Mouse (Mus musculus) forebrain, embryonic 14.5 days (tissue): ENCODE measurements around the gene Frg2f1. TPM values are rescaled to one million over a fixed set of nuclear protein-coding genes. Genes with fewer than 3 reads are reported as not detected.

ENCODE experiments used
- ATAC-seq: fragments of 200-750 bp; cut with Nextera tagmentation; 2 replicates; pipeline ENCODE4 v1.8.0; 2017; ENCODE audit warnings: mild to moderate bottlenecking, moderate library complexity
- DNase-seq: peaks from one replicate; pipeline ENCODE4 v3.0.0-alpha.2; 2015; ENCODE audit warnings: low spot score
- H3K27ac ChIP-seq: fragments of 300-500 bp; sonication (generic); 2 replicates; pipeline ENCODE4 v1.5.1; 2014; ENCODE audit warnings: low read depth, mild to moderate bottlenecking, control low read depth, low read length, moderate library complexity
- H3K27me3 ChIP-seq: fragments of 300-500 bp; sonication (generic); replicated peaks from 2 replicates; pipeline ENCODE4 v1.6.1; 2014; ENCODE audit warnings: low read length, control low read depth, mixed read lengths; ENCODE audit not compliant: control insufficient read depth, insufficient read depth
- H3K36me3 ChIP-seq: fragments of 300-500 bp; sonication (generic); 2 replicates; pipeline ENCODE4 v1.6.1; 2014; ENCODE audit warnings: low read length, control low read depth; ENCODE audit not compliant: control insufficient read depth, insufficient read depth
- H3K4me1 ChIP-seq: fragments of 300-500 bp; sonication (generic); 2 replicates; pipeline ENCODE4 v1.6.1; 2014; ENCODE audit warnings: antibody characterized with exemption, low read length, control low read depth; ENCODE audit not compliant: control insufficient read depth, insufficient read depth
- H3K4me2 ChIP-seq: fragments of 300-500 bp; sonication (generic); 2 replicates; pipeline ENCODE4 v1.6.1; 2014; ENCODE audit warnings: mild to moderate bottlenecking, control low read depth, low read length
- H3K4me3 ChIP-seq: fragments of 300-500 bp; sonication (generic); 2 replicates; pipeline ENCODE4 v1.5.1; 2014; ENCODE audit warnings: low read depth, low read length, control low read depth
- H3K9ac ChIP-seq: fragments of 300-500 bp; sonication (generic); 2 replicates; pipeline ENCODE4 v1.6.1; 2014; ENCODE audit warnings: mild to moderate bottlenecking, low read length, control low read depth, moderate library complexity
- H3K9me3 ChIP-seq: fragments of 300-500 bp; sonication (generic); replicated peaks from 2 replicates; pipeline ENCODE4 v1.6.1; 2016; ENCODE audit warnings: low read length, control low read depth, mixed read lengths; ENCODE audit not compliant: control insufficient read depth
- WGBS: fragments of 180-500 bp; shearing (Covaris S2); extraction: QIAGEN DNeasy Blood & Tissue Kit; methylation state at CpG from one replicate; pipeline ENCODE4 v1.1.7; 2014; 5-methylcytosine and 5-hydroxymethylcytosine counted together
- polyA plus RNA-seq: library from polyadenylated mRNA; unstranded; fragments of >200 nt; fragmentation: Nextera tagmentation; extraction: Ambion mirVana; gene quantifications from 2 replicates; pipeline ENCODE4 v1.2.1, GENCODE M21; 2014

The Frg2f1 gene
- polyA plus RNA-seq, 1 experiment from 2014 or later, result 4.2 TPM

DNA sequence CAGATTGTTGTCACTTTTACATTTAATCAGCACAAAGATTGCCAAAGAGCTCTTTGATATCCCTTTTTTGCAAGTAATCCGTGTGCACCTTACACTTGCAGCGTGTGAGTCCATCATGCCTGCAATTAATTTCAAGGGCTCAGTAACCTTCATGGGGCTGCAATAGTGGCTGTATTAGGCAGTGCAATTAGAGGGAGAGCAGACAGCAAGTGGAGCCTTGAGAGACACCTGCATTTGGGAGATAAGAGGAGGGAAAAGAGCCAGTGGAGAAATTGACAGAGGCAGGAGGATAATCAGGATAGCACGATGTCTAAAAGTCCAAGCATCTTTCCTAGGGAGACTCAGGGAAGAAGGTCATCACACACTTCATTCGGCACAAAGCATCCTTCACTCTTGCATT is 15.8 kb downstream of the Frg2f1 start:
- Histone ChIP-seq H3K27me3 (no peaks in the 10 kb centered on the region), H3K4me2 (no peak overlapping the region), H3K9ac (no peak overlapping the region), H3K9me3 (no peaks in the 10 kb centered on the region), H3K4me3 (no peak overlapping the region), H3K27ac (peak overlapping the region; percentile 68; the same call in 1 of the 2 replicates), H3K4me1 (no peaks in the 10 kb centered on the region), H3K36me3 (no peaks in the 10 kb centered on the region)
- DNase-seq (no peak), ATAC-seq (no peak)
- 77% methylated on average over 4 of the region's 4 CpGs for WGBS

DNA sequence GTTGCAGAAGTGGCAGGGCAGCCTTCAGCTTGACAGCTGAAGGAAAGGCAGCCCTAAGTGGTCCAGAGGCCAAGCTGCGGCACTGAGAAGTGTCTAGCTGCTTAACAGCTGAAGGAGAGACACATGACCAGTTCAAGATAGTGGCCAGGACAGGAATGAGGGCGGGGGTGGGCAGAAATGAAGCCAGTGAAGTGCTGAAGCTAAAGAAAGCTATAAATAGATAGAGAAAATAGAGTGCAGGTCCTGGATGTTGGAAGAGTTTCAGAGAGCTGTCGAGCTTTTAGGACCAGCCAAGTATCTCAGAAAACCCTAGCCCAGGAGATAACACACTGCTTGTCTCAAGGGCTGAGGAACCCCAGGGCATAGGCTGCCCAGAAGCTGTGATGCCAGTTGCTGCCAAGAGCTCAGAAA is 26.6 kb downstream of the Frg2f1 start:
- H3K27me3 ChIP-seq, result no peaks in the 10 kb centered on the region
- no peak for DNase-seq
- no peaks in the 10 kb centered on the region for H3K4me1 ChIP-seq
- no peak for ATAC-seq
- H3K9me3 ChIP-seq, result no peaks in the 10 kb centered on the region
- no peaks in the 10 kb centered on the region for H3K36me3 ChIP-seq
- H3K9ac ChIP-seq, result no peak overlapping the region
- no peak overlapping the region for H3K4me2 ChIP-seq
- WGBS, result 75% methylated on average over 3 of the region's 3 CpGs
- no peak overlapping the region for H3K27ac ChIP-seq
- no peak overlapping the region for H3K4me3 ChIP-seq

DNA sequence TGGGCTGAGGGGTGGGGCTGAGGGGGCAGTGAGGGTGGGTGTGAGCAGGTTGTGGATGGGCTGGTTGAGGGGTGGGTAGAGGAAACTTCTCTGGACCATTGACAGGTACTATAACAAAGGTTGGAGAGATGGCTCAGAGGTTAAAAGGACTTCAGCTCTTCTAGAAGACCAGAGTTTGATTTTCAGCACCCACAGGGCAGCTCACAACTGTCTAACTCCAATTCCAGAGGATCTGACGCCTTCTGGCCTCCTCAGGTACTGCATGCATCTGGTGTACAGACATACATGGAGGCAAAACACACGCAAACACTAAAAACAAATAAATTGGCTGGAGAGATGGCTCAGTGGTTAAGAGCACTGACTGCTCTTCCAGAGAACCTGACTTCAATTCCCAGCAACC is 27.7 kb downstream of the Frg2f1 start:
- Histone ChIP-seq H3K4me2 (no peak overlapping the region), H3K4me3 (no peak overlapping the region), H3K9ac (no peak overlapping the region), H3K27me3 (no peaks in the 10 kb centered on the region), H3K4me1 (no peaks in the 10 kb centered on the region), H3K27ac (no peak overlapping the region), H3K36me3 (no peaks in the 10 kb centered on the region), H3K9me3 (no peaks in the 10 kb centered on the region)
- 60% methylated on average over 2 of the region's 2 CpGs for WGBS
- ATAC-seq (no peak), DNase-seq (no peak)

DNA sequence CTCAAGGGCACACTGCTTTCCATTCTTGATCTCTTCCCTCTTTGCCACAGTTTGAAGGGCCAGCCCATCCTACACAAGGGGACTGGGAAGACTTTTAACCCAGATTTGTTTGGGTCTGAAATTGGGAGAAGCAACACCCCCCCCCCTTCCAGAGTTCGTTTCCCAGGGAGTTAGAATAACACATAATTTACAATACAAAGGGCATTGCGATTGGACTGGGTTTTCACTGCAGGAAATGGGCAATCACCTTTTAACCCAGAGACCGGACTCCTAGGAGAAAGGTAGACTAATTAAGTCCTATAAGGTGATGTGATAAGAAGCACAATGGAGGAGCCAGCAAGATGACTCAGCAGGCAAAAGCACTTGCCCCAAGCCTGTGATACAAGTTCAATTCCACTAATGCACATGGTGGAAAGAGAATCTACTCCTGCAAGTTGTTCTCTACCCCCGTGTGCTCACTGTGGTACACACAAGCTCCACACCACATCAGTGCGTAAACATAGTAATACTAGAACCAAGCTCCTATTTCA is 40.9 kb downstream of the Frg2f1 start:
- Histone ChIP-seq H3K36me3 (no peaks in the 10 kb centered on the region), H3K9me3 (no peaks in the 10 kb centered on the region), H3K9ac (no peak overlapping the region), H3K27me3 (no peaks in the 10 kb centered on the region), H3K27ac (no peak overlapping the region), H3K4me1 (no peaks in the 10 kb centered on the region), H3K4me2 (no peak overlapping the region), H3K4me3 (no peak overlapping the region)
- ATAC-seq, result no peak
- DNase-seq, result no peak
- WGBS, result 64% methylated on average over 5 of the region's 5 CpGs

DNA sequence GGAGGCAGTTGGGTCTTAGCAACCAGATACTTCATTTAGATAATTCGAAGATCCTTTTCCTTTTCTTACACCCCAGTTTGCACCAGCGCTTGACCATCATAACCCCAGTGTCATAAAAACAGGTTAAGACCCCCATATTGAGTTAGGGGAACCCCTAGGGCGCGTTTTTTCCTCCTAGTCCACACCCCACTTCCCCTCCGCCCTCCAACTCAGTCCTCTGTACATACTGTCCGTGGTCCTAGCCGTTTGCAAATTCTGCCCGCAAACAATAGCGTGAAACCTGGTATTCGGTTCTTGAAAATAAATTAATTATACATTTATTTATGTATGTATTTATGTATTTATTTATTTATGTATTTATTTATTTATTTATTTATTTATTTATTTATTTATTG is 46.4 kb downstream of the Frg2f1 start:
- H3K4me1 ChIP-seq, result 0 out of 2 replicates have a peak, but pooled peaks cover 6% of the 10 kb centered on the region
- H3K9me3 ChIP-seq, result no peaks in the 10 kb centered on the region
- H3K27me3 ChIP-seq, result no peaks in the 10 kb centered on the region
- peak overlapping the region; percentile 61 for H3K4me3 ChIP-seq
- ATAC-seq (peak; percentile 47), DNase-seq (no peak)
- no peaks in the 10 kb centered on the region for H3K36me3 ChIP-seq
- peak overlapping the region; percentile 76 for H3K9ac ChIP-seq
- 41% methylated on average over 10 of the region's 10 CpGs for WGBS
- H3K27ac ChIP-seq, result no peak overlapping the region
- H3K4me2 ChIP-seq, result peak overlapping the region; percentile 79

DNA sequence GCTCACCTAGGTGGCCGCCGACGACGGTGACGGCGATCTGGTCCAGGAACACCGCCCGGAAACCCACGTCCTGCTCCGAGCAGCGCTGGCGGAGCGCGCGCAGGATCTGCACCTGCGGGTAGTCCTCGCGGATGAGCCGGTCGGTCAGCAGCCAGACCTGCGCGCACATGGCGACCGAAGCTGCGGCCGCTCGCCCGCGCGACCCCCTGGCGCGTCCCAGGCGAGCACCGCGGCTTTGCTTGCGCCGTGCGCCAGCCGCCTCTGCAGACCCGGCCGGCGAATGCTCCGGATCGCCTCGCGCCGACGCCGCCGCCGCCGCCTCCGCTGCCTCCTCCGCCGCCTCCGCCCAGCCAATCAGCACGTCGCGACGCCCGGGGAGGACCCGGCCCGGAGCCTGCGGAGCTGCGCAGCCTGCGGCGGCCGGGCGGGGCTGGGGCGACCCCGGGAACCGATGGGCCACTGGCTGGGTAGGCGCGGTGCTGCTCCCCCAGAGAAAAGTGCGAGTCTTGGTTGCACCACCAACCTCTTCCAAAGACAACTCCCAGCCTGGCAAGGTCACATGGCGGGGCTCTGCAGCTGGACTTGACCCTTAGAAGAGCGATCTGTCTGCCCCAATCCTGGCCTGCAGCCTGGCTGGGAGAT is 46.9 kb downstream of the Frg2f1 start, which contains the start of gene Rimkla:
Gene Rimkla, minus strand, starts transcription at position 338 of the 642 bp plus-strand sequence.
- Histone ChIP-seq H3K4me3 (peak within 1 kb of the TSS; percentile 61), H3K4me1 (0 out of 2 replicates have a peak, but pooled peaks cover 6% of the 10 kb centered on the region), H3K4me2 (peak within 1 kb of the TSS; percentile 79), H3K27me3 (no peaks in the 10 kb centered on the region), H3K9ac (peak within 1 kb of the TSS; percentile 76), H3K9me3 (no peaks in the 10 kb centered on the region), H3K36me3 (no peaks in the 10 kb centered on the region), H3K27ac (peak within 1 kb of the TSS; percentile 72)
- WGBS, result 1% methylated on average over 62 of the region's 77 CpGs
- ATAC-seq (peak; percentile 96), DNase-seq (peak; percentile 81)

DNA sequence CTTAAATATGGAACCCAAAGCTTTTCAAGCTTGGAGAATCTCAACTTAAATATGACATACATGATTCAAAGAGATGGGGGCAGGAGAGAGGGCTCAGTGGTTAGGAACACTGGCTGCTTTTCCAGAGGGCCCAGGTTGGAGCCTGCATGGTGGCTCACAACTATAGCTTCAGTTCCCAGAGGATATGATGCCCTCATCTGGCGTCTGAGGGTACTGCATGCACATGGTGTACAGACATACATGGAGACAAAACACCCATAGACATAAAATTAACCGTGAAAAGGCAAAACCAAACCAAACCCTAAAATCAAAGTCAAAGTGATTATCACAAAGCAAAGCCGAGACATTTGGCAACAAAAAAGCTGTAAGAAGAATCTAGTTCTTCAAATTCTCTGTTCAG is 48.5 kb downstream of the Frg2f1 start:
- Histone ChIP-seq H3K27me3 (no peaks in the 10 kb centered on the region), H3K9me3 (no peaks in the 10 kb centered on the region), H3K27ac (no peak overlapping the region), H3K4me2 (no peak overlapping the region), H3K9ac (no peak overlapping the region), H3K4me1 (0 out of 2 replicates have a peak, but pooled peaks cover 6% of the 10 kb centered on the region), H3K4me3 (no peak overlapping the region), H3K36me3 (no peaks in the 10 kb centered on the region)
- WGBS, result 78% methylated on average over 3 of the region's 3 CpGs
- DNase-seq (peak; percentile 43), ATAC-seq (no peak)

DNA sequence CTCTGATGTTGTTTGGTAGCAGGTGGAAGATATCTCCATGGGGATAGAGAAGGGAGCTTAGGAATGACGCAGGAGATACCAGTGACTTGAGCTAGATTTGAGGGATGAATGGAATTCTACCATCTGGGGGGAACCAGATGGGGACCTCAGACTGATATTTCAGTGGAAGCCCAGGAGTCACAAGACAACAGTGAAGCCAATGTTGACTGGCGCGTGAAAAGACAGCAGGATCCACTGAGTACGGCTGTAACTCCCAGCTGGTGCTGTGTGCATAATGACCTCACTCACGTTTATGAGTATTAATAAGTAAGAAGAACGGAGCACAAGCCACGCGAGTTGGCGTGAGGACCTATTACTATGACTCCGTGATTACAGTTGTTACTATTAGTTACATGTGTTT is 49.7 kb downstream of the Frg2f1 start:
- Histone ChIP-seq H3K4me1 (0 out of 2 replicates have a peak, but pooled peaks cover 6% of the 10 kb centered on the region), H3K9ac (no peak overlapping the region), H3K4me2 (no peak overlapping the region), H3K36me3 (no peaks in the 10 kb centered on the region), H3K27ac (no peak overlapping the region), H3K27me3 (no peaks in the 10 kb centered on the region), H3K4me3 (no peak overlapping the region), H3K9me3 (no peaks in the 10 kb centered on the region)
- ATAC-seq, result no peak
- 77% methylated on average over 10 of the region's 10 CpGs for WGBS
- peak; percentile 25 for DNase-seq

DNA sequence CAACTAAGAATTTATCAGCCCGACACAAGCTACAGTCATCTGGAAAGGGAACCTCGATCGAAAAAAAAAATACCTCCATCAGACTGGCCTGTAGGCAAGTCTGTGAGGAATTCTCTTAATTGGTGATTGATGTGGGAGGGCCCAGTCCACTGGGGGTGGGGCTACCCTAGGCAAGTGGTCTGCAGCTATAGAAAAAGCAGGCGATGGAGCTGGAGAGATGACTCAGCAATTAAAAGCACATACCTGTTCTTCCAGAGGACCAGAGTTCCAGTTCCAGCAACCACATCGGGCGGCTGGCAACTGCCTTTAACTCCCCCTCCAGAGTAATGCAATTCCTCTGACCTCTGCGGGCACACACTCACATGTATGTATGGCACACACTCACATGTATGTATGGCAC is 54.4 kb downstream of the Frg2f1 start:
- no peaks in the 10 kb centered on the region for H3K36me3 ChIP-seq
- no peaks in the 10 kb centered on the region for H3K9me3 ChIP-seq
- H3K4me2 ChIP-seq, result no peak overlapping the region
- WGBS, result 69% methylated on average over 7 of the region's 7 CpGs
- H3K4me1 ChIP-seq, result no peaks in the 10 kb centered on the region
- no peak overlapping the region for H3K27ac ChIP-seq
- no peak for ATAC-seq
- no peak overlapping the region for H3K4me3 ChIP-seq
- H3K9ac ChIP-seq, result no peak overlapping the region
- DNase-seq, result no peak
- H3K27me3 ChIP-seq, result no peaks in the 10 kb centered on the region
